Mouse (Mus musculus): ENCODE data around the gene Fus. TPM values are rescaled to one million over a fixed set of nuclear protein-coding genes. Genes with fewer than 3 reads are reported as not detected.
A peak's percentile ranks its signal among the peaks of the same experiment; 100 is the strongest.

Gene Fus
- polyA plus RNA-seq, 1 experiment from 2014 or later = 318 TPM

- peaks cover 6% of the 10 kb centered on the region for H3K4me1 ChIP-seq (ENCODE audit: control insufficient read depth, insufficient read depth, low read depth, low read length)
- H3K27me3 ChIP-seq (replicated peaks; ENCODE audit: control insufficient read depth, insufficient read depth, low read length) = no peaks in the 10 kb centered on the region
- 84% methylated on average over 2 of the region's 2 CpGs for WGBS
These were observed 7.2 kb downstream of the Fus start for GRCm38 (mm10) chr7:127974413-127974930.

GRCm38 (mm10) chr7:127978856-127979255 is 11.6 kb downstream of the Fus start:
- Histone ChIP-seq H3K27ac (ENCODE audit: low read depth, low read length) (no peak overlapping the region), H3K36me3 (ENCODE audit: control insufficient read depth, insufficient read depth, low read length) (peaks cover 81% of the 10 kb centered on the region), H3K9me3 (ENCODE audit: control insufficient read depth, low read length) (no peaks in the 10 kb centered on the region), H3K4me2 (ENCODE audit: low read length) (no peak overlapping the region), H3K4me3 (ENCODE audit: low read length) (no peak overlapping the region), H3K27me3 (replicated peaks; ENCODE audit: control insufficient read depth, insufficient read depth, low read length) (no peaks in the 10 kb centered on the region), H3K4me1 (ENCODE audit: control insufficient read depth, insufficient read depth, low read depth, low read length) (no peaks in the 10 kb centered on the region; the same call in 1 of the 2 replicates), H3K9ac (ENCODE audit: low read depth, low read length) (no peak overlapping the region)
- ATAC-seq = no peak
- 91% methylated on average over 2 of the region's 2 CpGs for WGBS

More at GRCm38 (mm10) chr7:127974413-127974930, 7.2 kb downstream of the Fus start:
- no peak overlapping the region for H3K4me2 ChIP-seq (ENCODE audit: low read length)
- H3K27ac ChIP-seq (ENCODE audit: low read depth, low read length) = no peak overlapping the region
- no peak overlapping the region for H3K9ac ChIP-seq (ENCODE audit: low read depth, low read length)
- peaks cover 72% of the 10 kb centered on the region for H3K36me3 ChIP-seq (ENCODE audit: control insufficient read depth, insufficient read depth, low read length)
- no peak for ATAC-seq
- no peak overlapping the region for H3K4me3 ChIP-seq (ENCODE audit: low read length)
- H3K9me3 ChIP-seq (ENCODE audit: control insufficient read depth, low read length) = no peaks in the 10 kb centered on the region

- peaks cover 74% of the 10 kb centered on the region for H3K36me3 ChIP-seq (ENCODE audit: control insufficient read depth, insufficient read depth, low read length)
- H3K4me2 ChIP-seq (ENCODE audit: low read length) = no peak overlapping the region
- no peaks in the 10 kb centered on the region for H3K4me1 ChIP-seq (ENCODE audit: control insufficient read depth, insufficient read depth, low read depth, low read length)
- H3K27ac ChIP-seq (ENCODE audit: low read depth, low read length) = no peak overlapping the region
- no peak overlapping the region; the same call in 1 of the 2 replicates for H3K9ac ChIP-seq (ENCODE audit: low read depth, low read length)
- no peak overlapping the region for H3K4me3 ChIP-seq (ENCODE audit: low read length)
- H3K27me3 ChIP-seq (replicated peaks; ENCODE audit: control insufficient read depth, insufficient read depth, low read length) = no peaks in the 10 kb centered on the region
- no peaks in the 10 kb centered on the region for H3K9me3 ChIP-seq (ENCODE audit: control insufficient read depth, low read length)
- 94% methylated on average over 3 of the region's 3 CpGs for WGBS
- no peak for ATAC-seq
These were observed 13.3 kb downstream of the Fus start for GRCm38 (mm10) chr7:127980606-127981005.

- no peak for ATAC-seq
- no peaks in the 10 kb centered on the region for H3K9me3 ChIP-seq (ENCODE audit: control insufficient read depth, low read length)
- no peak overlapping the region for H3K4me3 ChIP-seq (ENCODE audit: low read length)
- no peaks in the 10 kb centered on the region for H3K4me1 ChIP-seq (ENCODE audit: control insufficient read depth, insufficient read depth, low read depth, low read length)
- peaks cover 18% of the 10 kb centered on the region for H3K36me3 ChIP-seq (ENCODE audit: control insufficient read depth, insufficient read depth, low read length)
- H3K27ac ChIP-seq (ENCODE audit: low read depth, low read length) = no peak overlapping the region
- no peak overlapping the region for H3K9ac ChIP-seq (ENCODE audit: low read depth, low read length)
- no peak overlapping the region for H3K4me2 ChIP-seq (ENCODE audit: low read length)
- 88% methylated on average over 1 of the region's 1 CpGs for WGBS
- no peaks in the 10 kb centered on the region for H3K27me3 ChIP-seq (replicated peaks; ENCODE audit: control insufficient read depth, insufficient read depth, low read length)
These were observed 21.6 kb downstream of the Fus start for GRCm38 (mm10) chr7:127988904-127989303.

- peak; percentile 70 for ATAC-seq
- H3K4me1 ChIP-seq (ENCODE audit: control insufficient read depth, insufficient read depth, low read depth, low read length) = no peaks in the 10 kb centered on the region
- H3K4me2 ChIP-seq (ENCODE audit: low read length) = no peak overlapping the region
- no peaks in the 10 kb centered on the region for H3K9me3 ChIP-seq (ENCODE audit: control insufficient read depth, low read length)
- no peaks in the 10 kb centered on the region for H3K27me3 ChIP-seq (replicated peaks; ENCODE audit: control insufficient read depth, insufficient read depth, low read length)
- H3K9ac ChIP-seq (ENCODE audit: low read depth, low read length) = no peak overlapping the region
- peaks cover 7% of the 10 kb centered on the region; the same call in 1 of the 2 replicates for H3K36me3 ChIP-seq (ENCODE audit: control insufficient read depth, insufficient read depth, low read length)
- 50% methylated on average over 6 of the region's 6 CpGs for WGBS
- H3K27ac ChIP-seq (ENCODE audit: low read depth, low read length) = no peak overlapping the region
- H3K4me3 ChIP-seq (ENCODE audit: low read length) = no peak overlapping the region
These were observed 24.6 kb downstream of the Fus start for GRCm38 (mm10) chr7:127991643-127992487.

- H3K4me3 ChIP-seq (ENCODE audit: low read length) = no peak overlapping the region
- H3K9me3 ChIP-seq (ENCODE audit: control insufficient read depth, low read length) = no peaks in the 10 kb centered on the region
- WGBS = 47% methylated on average over 5 of the region's 5 CpGs
- no peak overlapping the region for H3K27ac ChIP-seq (ENCODE audit: low read depth, low read length)
- H3K4me2 ChIP-seq (ENCODE audit: low read length) = peak overlapping the region; percentile 47; the same call in 1 of the 2 replicates
- no peaks in the 10 kb centered on the region for H3K27me3 ChIP-seq (replicated peaks; ENCODE audit: control insufficient read depth, insufficient read depth, low read length)
- peaks cover 7% of the 10 kb centered on the region; the same call in 1 of the 2 replicates for H3K36me3 ChIP-seq (ENCODE audit: control insufficient read depth, insufficient read depth, low read length)
- peak; percentile 18; the same call in 1 of the 2 replicates for ATAC-seq
- H3K4me1 ChIP-seq (ENCODE audit: control insufficient read depth, insufficient read depth, low read depth, low read length) = no peaks in the 10 kb centered on the region
- 0 out of 2 replicates have a peak overlapping the region, but pooled peaks have one; percentile 11 for H3K9ac ChIP-seq (ENCODE audit: low read depth, low read length)
These were observed 25.5 kb downstream of the Fus start for GRCm38 (mm10) chr7:127992488-127993340.

- no peaks in the 10 kb centered on the region for H3K27me3 ChIP-seq (replicated peaks; ENCODE audit: control insufficient read depth, insufficient read depth, low read length)
- 23% methylated on average over 18 of the region's 18 CpGs for WGBS
- no peaks in the 10 kb centered on the region for H3K9me3 ChIP-seq (ENCODE audit: control insufficient read depth, low read length)
- H3K4me2 ChIP-seq (ENCODE audit: low read length) = peak within 1 kb of the TSS; percentile 47
- H3K36me3 ChIP-seq (ENCODE audit: control insufficient read depth, insufficient read depth, low read length) = peaks cover 7% of the 10 kb centered on the region; the same call in 1 of the 2 replicates
- peak; percentile 29; the same call in 1 of the 2 replicates for ATAC-seq
- H3K27ac ChIP-seq (ENCODE audit: low read depth, low read length) = no peak within 1 kb of the TSS
- peak within 1 kb of the TSS; percentile 14; the same call in 1 of the 2 replicates for H3K4me3 ChIP-seq (ENCODE audit: low read length)
- peak within 1 kb of the TSS; percentile 43; the same call in 1 of the 2 replicates for H3K9ac ChIP-seq (ENCODE audit: low read depth, low read length)
- H3K4me1 ChIP-seq (ENCODE audit: control insufficient read depth, insufficient read depth, low read depth, low read length) = no peaks in the 10 kb centered on the region
These were observed 26.2 kb downstream of the Fus start, which contains the start of gene Pycard for GRCm38 (mm10) chr7:127993341-127993977. Pycard (minus strand) TSS chr7:127993867.

GRCm38 (mm10) chr7:127999436-127999835 is 32.2 kb downstream of the Fus start:
- H3K9ac ChIP-seq (ENCODE audit: low read depth, low read length) = no peak overlapping the region
- no peaks in the 10 kb centered on the region for H3K9me3 ChIP-seq (ENCODE audit: control insufficient read depth, low read length)
- ATAC-seq = no peak
- no peaks in the 10 kb centered on the region for H3K27me3 ChIP-seq (replicated peaks; ENCODE audit: control insufficient read depth, insufficient read depth, low read length)
- 84% methylated on average over 1 of the region's 1 CpGs for WGBS
- H3K4me2 ChIP-seq (ENCODE audit: low read length) = no peak overlapping the region
- peaks cover under 1% of the 10 kb centered on the region for H3K4me1 ChIP-seq (ENCODE audit: control insufficient read depth, insufficient read depth, low read depth, low read length)
- no peak overlapping the region for H3K4me3 ChIP-seq (ENCODE audit: low read length)
- H3K36me3 ChIP-seq (ENCODE audit: control insufficient read depth, insufficient read depth, low read length) = no peaks in the 10 kb centered on the region
- H3K27ac ChIP-seq (ENCODE audit: low read depth, low read length) = no peak overlapping the region

All from hindbrain, embryonic 16.5 days (tissue).